Mouse (Mus musculus) spleen, postnatal 36 days (tissue): ENCODE data around the gene Cotl1.

ENCODE experiments used
- DNase-seq, 2 experiments: peaks; one replicate each; pipeline ENCODE4 v3.0.0; 2022; ENCODE audit warnings: low spot score in 2 of 2, mixed read lengths in 1 of 2

Gene Cotl1

GRCm38 (mm10) chr8:119838983-119839340 is 1.4 kb downstream of the Cotl1 start:
- DNase-seq: no peak

- peak in 1 of 2 experiments; percentile 54 for DNase-seq
Measured at GRCm38 (mm10) chr8:119838100-119838982, 2.0 kb downstream of the Cotl1 start.

- peak; percentile 36 to 43 for DNase-seq
Measured at GRCm38 (mm10) chr8:119837553-119838071, 2.7 kb downstream of the Cotl1 start.

GRCm38 (mm10) chr8:119836831-119837230 is 3.5 kb downstream of the Cotl1 start:
- DNase-seq: no peak

GRCm38 (mm10) chr8:119835270-119835669 is 5.1 kb downstream of the Cotl1 start:
- no peak for DNase-seq

GRCm38 (mm10) chr8:119834676-119835075 is 5.7 kb downstream of the Cotl1 start:
- DNase-seq: no peak

- DNase-seq: no peak
Measured at GRCm38 (mm10) chr8:119832931-119833330, 7.4 kb downstream of the Cotl1 start.

- no peak for DNase-seq
Measured at GRCm38 (mm10) chr8:119832101-119832617, 8.2 kb downstream of the Cotl1 start.

- no peak for DNase-seq
Measured at GRCm38 (mm10) chr8:119831336-119831995, 8.9 kb downstream of the Cotl1 start.

- peak; percentile 72 to 73 for DNase-seq
Measured at GRCm38 (mm10) chr8:119830589-119830988, 9.8 kb downstream of the Cotl1 start.

GRCm38 (mm10) chr8:119829870-119830580 is 10.3 kb downstream of the Cotl1 start:
- no peak for DNase-seq

GRCm38 (mm10) chr8:119829420-119829819 is 10.9 kb downstream of the Cotl1 start:
- DNase-seq: no peak

GRCm38 (mm10) chr8:119829015-119829414 is 11.3 kb downstream of the Cotl1 start:
- no peak for DNase-seq

- DNase-seq: no peak
Measured at GRCm38 (mm10) chr8:119827721-119828153, 12.6 kb downstream of the Cotl1 start.

GRCm38 (mm10) chr8:119826982-119827381 is 13.4 kb downstream of the Cotl1 start:
- DNase-seq: no peak

GRCm38 (mm10) chr8:119825950-119826730 is 14.2 kb downstream of the Cotl1 start:
- DNase-seq: peak; percentile 53 to 61

- peak in 1 of 2 experiments; percentile 62 for DNase-seq
Measured at GRCm38 (mm10) chr8:119824809-119825273, 15.5 kb downstream of the Cotl1 start.

GRCm38 (mm10) chr8:119824100-119824499 is 16.2 kb downstream of the Cotl1 start:
- peak in 1 of 2 experiments; percentile 45 for DNase-seq

- no peak for DNase-seq
Measured at GRCm38 (mm10) chr8:119823278-119823677, 17.1 kb downstream of the Cotl1 start.

GRCm38 (mm10) chr8:119821691-119822090 is 18.7 kb downstream of the Cotl1 start:
- DNase-seq: no peak

GRCm38 (mm10) chr8:119819976-119820375 is 20.4 kb downstream of the Cotl1 start:
- no peak for DNase-seq
